Mouse (Mus musculus): ENCODE measurements around the gene Pspn. TPM values are rescaled to one million over a fixed set of nuclear protein-coding genes. Genes with fewer than 3 reads are reported as not detected.

The Pspn gene
- polyA plus RNA-seq, 1 experiment from 2014 or later: 0.47 TPM

- WGBS: 13% methylated on average over 3 of the region's 3 CpGs
- H3K4me1 ChIP-seq (replicated peaks): no peaks in the 10 kb centered on the region
- no peaks in the 10 kb centered on the region for H3K9me3 ChIP-seq
- ATAC-seq (ENCODE audit: low read depth): no peak
- H3K9ac ChIP-seq: no peak overlapping the region
- no peaks in the 10 kb centered on the region for H3K36me3 ChIP-seq
- no peak overlapping the region for H3K27ac ChIP-seq (replicated peaks)
- H3K4me2 ChIP-seq: no peak overlapping the region
- H3K27me3 ChIP-seq: no peaks in the 10 kb centered on the region
- no peak overlapping the region for H3K4me3 ChIP-seq
Measured at GRCm38 (mm10) chr17:56950915-56951314, 48.9 kb downstream of the Pspn start.

Other genes with a start within 250 kb of the Pspn start
- gene Nrtn, start 242.5 kb downstream of the Pspn start, polyA plus RNA-seq (2015; fragmentation: Nextera tagmentation; extraction: Ambion mirVana): 1.1 and 1.7 TPM in 2 replicates
- gene Dus3l, start 235.3 kb downstream of the Pspn start, polyA plus RNA-seq (2015; fragmentation: Nextera tagmentation; extraction: Ambion mirVana): 61.5 and 64.6 TPM in 2 replicates
- gene Prr22, start 229.8 kb downstream of the Pspn start, polyA plus RNA-seq (2015; fragmentation: Nextera tagmentation; extraction: Ambion mirVana): 0.95 and 1.1 TPM in 2 replicates
- 4.6 and 5.2 TPM in 2 replicates for gene Rfx2, start 169.0 kb downstream of the Pspn start, polyA plus RNA-seq (2015; fragmentation: Nextera tagmentation; extraction: Ambion mirVana)
- gene Acsbg2, start 125.6 kb downstream of the Pspn start, polyA plus RNA-seq (2015; fragmentation: Nextera tagmentation; extraction: Ambion mirVana): not detected in 2 replicates
- 0.54 and 0.60 TPM in 2 replicates for gene 1700061G19Rik, start 124.5 kb downstream of the Pspn start, polyA plus RNA-seq (2015; fragmentation: Nextera tagmentation; extraction: Ambion mirVana)
- 66.8 and 68.0 TPM in 2 replicates for gene Mllt1, start 64.6 kb downstream of the Pspn start, polyA plus RNA-seq (2015; fragmentation: Nextera tagmentation; extraction: Ambion mirVana)
- gene Acer1, start 17.9 kb downstream of the Pspn start, polyA plus RNA-seq (2015; fragmentation: Nextera tagmentation; extraction: Ambion mirVana): not detected in 2 replicates
- 152 and 161 TPM in 2 replicates for gene Clpp, start 9.7 kb downstream of the Pspn start, polyA plus RNA-seq (2015; fragmentation: Nextera tagmentation; extraction: Ambion mirVana)
- gene Alkbh7, start 2.7 kb downstream of the Pspn start, polyA plus RNA-seq (2015; fragmentation: Nextera tagmentation; extraction: Ambion mirVana): 42.3 and 45.9 TPM in 2 replicates
- 72.5 and 72.9 TPM in 2 replicates for gene Gtf2f1, start 11.3 kb upstream of the Pspn start, polyA plus RNA-seq (2015; fragmentation: Nextera tagmentation; extraction: Ambion mirVana)
- 0.32 and 0.43 TPM in 2 replicates for gene Gm17949, start 11.5 kb upstream of the Pspn start, polyA plus RNA-seq (2015; fragmentation: Nextera tagmentation; extraction: Ambion mirVana)
- gene Khsrp, start 31.5 kb upstream of the Pspn start, polyA plus RNA-seq (2015; fragmentation: Nextera tagmentation; extraction: Ambion mirVana): 33.5 and 34.2 TPM in 2 replicates
- not detected in 2 replicates for gene Slc25a41, start 41.6 kb upstream of the Pspn start, polyA plus RNA-seq (2015; fragmentation: Nextera tagmentation; extraction: Ambion mirVana)
- 0.92 and 1.1 TPM in 2 replicates for gene Crb3, start 59.1 kb upstream of the Pspn start, polyA plus RNA-seq (2015; fragmentation: Nextera tagmentation; extraction: Ambion mirVana)
- gene Slc25a23, start 59.8 kb upstream of the Pspn start, polyA plus RNA-seq (2015; fragmentation: Nextera tagmentation; extraction: Ambion mirVana): 29.5 and 33.3 TPM in 2 replicates
- 3.7 and 5.9 TPM in 2 replicates for gene Dennd1c, start 78.5 kb upstream of the Pspn start, polyA plus RNA-seq (2015; fragmentation: Nextera tagmentation; extraction: Ambion mirVana)
- 381 and 413 TPM in 2 replicates for gene Tubb4a, start 87.8 kb upstream of the Pspn start, polyA plus RNA-seq (2015; fragmentation: Nextera tagmentation; extraction: Ambion mirVana)
- 4.2 and 6.2 TPM in 2 replicates for gene Tnfsf9, start 105.3 kb upstream of the Pspn start, polyA plus RNA-seq (2015; fragmentation: Nextera tagmentation; extraction: Ambion mirVana)
- gene Cd70, start 149.8 kb upstream of the Pspn start, polyA plus RNA-seq (2015; fragmentation: Nextera tagmentation; extraction: Ambion mirVana): 0.56 and 0.62 TPM in 2 replicates
- not detected in 2 replicates for gene Tnfsf14, start 194.2 kb upstream of the Pspn start, polyA plus RNA-seq (2015; fragmentation: Nextera tagmentation; extraction: Ambion mirVana)
- gene C3, start 228.1 kb upstream of the Pspn start, polyA plus RNA-seq (2015; fragmentation: Nextera tagmentation; extraction: Ambion mirVana): 1.6 and 1.9 TPM in 2 replicates
- gene Gpr108, start 248.4 kb upstream of the Pspn start, polyA plus RNA-seq (2015; fragmentation: Nextera tagmentation; extraction: Ambion mirVana): 23.8 and 24.8 TPM in 2 replicates
- gene Trip10, start 249.4 kb upstream of the Pspn start, polyA plus RNA-seq (2015; fragmentation: Nextera tagmentation; extraction: Ambion mirVana): 14.7 and 15.4 TPM in 2 replicates